Mouse (Mus musculus): Measurements from ENCODE around the gene Gm2115. TPM values are rescaled to one million over a fixed set of nuclear protein-coding genes. Genes with fewer than 3 reads are reported as not detected.
A peak's percentile ranks its signal among the peaks of the same experiment; 100 is the strongest.

The Gm2115 gene
- polyA plus RNA-seq (2014; fragmentation: Nextera tagmentation; extraction: Ambion mirVana): 0.25 and 0.36 TPM in 2 replicates

DNA sequence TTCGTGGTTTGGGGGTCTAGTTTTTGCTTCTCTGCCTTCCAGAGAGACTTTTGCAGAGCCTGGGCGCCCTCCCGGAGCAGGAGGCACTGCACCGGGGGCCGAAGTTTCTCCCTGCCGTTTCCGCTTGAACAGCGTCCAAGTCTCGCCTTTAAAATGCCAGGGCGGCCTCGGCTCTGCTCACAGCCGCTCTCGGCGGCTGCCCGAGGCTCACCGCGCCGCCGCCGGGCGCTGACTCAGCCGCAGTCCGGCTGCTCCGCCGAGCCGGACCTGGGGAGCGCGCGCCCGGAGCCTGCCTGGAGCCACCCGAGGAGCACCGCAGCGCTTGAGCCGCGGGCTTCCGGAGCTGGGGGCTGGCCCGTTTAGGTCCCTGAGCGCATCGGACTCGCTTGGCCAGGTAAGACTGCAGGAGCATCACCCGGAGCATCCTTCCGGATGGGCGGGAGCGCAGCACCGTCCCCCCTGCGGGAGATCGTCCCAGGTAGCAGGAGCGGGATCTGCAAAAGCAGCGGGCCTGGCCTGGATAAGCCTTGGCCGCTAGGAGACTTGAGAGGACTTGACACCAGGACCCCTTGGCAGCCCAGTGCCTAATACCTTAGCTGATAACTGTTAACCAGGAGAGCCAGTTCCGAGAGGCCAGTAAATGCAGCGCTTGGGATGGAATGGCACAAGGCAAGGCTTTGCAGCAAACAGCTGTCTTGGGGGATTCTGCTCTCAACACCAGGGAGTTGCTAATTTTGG is at the start of gene Gm2115:
TSS of gene Gm2115 (plus strand) at position 159 of the 738 bp plus-strand sequence.
- Histone ChIP-seq H3K27me3 (ENCODE audit: control insufficient read depth, insufficient read depth, low read length) (peaks cover 10% of the 10 kb centered on the region), H3K4me2 (peak within 1 kb of the TSS; percentile 77), H3K27ac (ENCODE audit: low read depth, low read length) (no peak within 1 kb of the TSS), H3K9me3 (ENCODE audit: control insufficient read depth, low read length) (no peaks in the 10 kb centered on the region), H3K9ac (ENCODE audit: low read length) (peak within 1 kb of the TSS; percentile 65), H3K4me1 (ENCODE audit: control insufficient read depth, insufficient read depth, low read length) (peaks cover 3% of the 10 kb centered on the region; the same call in 1 of the 2 replicates), H3K36me3 (ENCODE audit: control insufficient read depth, insufficient read depth, low read length) (no peaks in the 10 kb centered on the region), H3K4me3 (ENCODE audit: low read depth, low read length) (peak within 1 kb of the TSS; percentile 43)
- ATAC-seq (ENCODE audit: low FRiP score) (peak; percentile 93), DNase-seq (ENCODE audit: low spot score, missing footprints) (peak; percentile 95)
- 1% methylated on average over 52 of the region's 52 CpGs for WGBS

DNA sequence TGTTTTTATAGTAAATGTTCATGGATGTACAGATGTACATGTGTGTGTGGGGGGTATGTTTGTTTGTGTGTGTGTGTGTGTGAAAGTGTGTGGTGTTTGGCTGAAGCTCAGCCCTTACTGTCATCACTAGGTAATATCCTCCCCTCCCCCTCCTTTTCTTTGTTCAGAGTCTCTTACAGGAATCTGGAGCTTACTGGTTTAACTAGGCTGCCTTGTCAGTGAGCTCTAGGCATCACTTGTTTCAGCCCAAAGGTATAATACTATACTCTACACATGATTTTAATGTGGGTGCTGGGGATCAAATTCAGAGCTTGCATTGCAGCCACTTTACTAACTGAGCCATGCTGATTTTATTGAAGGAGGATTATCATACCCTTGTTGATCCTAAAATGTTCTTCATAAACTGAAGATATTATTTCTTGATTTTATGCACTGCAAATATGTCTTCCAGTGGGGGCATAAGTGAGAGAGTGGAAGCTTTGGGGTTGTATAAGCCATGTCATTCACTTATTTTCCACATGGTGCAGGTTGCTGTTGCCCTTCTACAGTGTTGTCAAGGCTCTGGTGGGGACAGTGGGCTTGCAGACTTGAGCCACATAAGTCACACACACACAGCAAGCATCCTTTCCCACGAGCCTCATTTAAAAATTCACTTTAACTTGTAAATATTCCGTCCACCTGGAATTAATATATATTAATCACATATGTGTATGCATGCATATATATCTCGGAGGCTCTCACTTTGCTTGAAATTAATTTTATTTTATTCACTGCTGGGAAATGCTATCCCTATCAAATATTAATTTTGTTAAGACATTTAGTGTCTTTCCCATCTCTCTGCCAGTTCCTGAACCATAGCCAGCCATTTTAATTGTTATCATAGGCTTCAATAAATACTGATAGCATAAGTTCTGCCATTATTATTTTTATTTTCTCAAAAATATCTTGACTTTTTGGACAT is 45.0 kb upstream of the Gm2115 start:
- 80% methylated on average over 3 of the region's 3 CpGs for WGBS
- H3K4me3 ChIP-seq (ENCODE audit: low read depth, low read length): no peak overlapping the region
- H3K27me3 ChIP-seq (ENCODE audit: control insufficient read depth, insufficient read depth, low read length): no peaks in the 10 kb centered on the region
- no peak overlapping the region for H3K4me2 ChIP-seq
- no peak overlapping the region for H3K27ac ChIP-seq (ENCODE audit: low read depth, low read length)
- H3K36me3 ChIP-seq (ENCODE audit: control insufficient read depth, insufficient read depth, low read length): no peaks in the 10 kb centered on the region
- no peaks in the 10 kb centered on the region for H3K4me1 ChIP-seq (ENCODE audit: control insufficient read depth, insufficient read depth, low read length)
- no peaks in the 10 kb centered on the region for H3K9me3 ChIP-seq (ENCODE audit: control insufficient read depth, low read length)
- H3K9ac ChIP-seq (ENCODE audit: low read length): no peak overlapping the region
- ATAC-seq (ENCODE audit: low FRiP score) (no peak), DNase-seq (ENCODE audit: low spot score, missing footprints) (no peak)

DNA sequence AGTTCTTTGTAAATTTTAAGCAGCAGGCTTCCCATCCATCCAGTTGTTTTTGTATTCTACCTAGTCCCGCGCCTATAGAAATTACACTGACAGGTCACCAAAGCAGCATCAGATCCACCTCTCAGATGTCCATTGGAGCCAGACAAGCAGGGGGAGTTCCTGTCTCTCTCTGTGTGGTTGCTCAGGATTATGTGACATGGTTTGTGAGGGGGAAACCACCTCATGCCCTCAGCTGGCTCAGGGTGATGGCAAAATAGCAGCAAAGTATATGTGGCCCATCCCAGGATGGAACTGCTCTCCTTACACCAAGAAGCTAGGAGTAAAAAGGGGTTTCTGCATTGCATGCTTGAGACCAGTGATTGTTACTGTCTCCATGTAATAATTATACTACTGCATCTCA is 42.3 kb upstream of the Gm2115 start:
- ATAC-seq (ENCODE audit: low FRiP score): no peak
- 93% methylated on average over 2 of the region's 2 CpGs for WGBS

DNA sequence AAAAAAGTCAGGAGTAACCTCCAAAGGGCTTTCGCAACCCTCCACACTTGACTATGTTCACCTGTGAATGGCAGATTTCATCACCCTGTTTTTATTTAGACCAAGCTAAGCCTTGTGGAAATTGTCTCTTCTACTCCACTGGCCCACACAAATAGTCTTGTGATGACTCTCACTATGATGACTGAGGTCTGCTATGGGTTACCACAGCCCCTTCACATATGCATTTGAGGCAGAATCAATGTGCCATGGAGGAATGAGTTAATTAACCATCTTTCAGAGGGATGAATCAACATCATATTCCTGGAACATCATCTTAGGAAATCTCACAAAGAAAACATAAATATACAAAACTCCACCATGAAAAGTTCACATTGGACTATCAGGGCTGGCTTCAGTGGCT is 25.6 kb upstream of the Gm2115 start:
- DNase-seq (ENCODE audit: low spot score, missing footprints) (no peak), ATAC-seq (ENCODE audit: low FRiP score) (no peak)
- 97% methylated on average over 1 of the region's 1 CpGs for WGBS
- Histone ChIP-seq H3K36me3 (ENCODE audit: control insufficient read depth, insufficient read depth, low read length) (no peaks in the 10 kb centered on the region), H3K4me3 (ENCODE audit: low read depth, low read length) (no peak overlapping the region), H3K27ac (ENCODE audit: low read depth, low read length) (no peak overlapping the region), H3K9ac (ENCODE audit: low read length) (no peak overlapping the region), H3K4me1 (ENCODE audit: control insufficient read depth, insufficient read depth, low read length) (no peaks in the 10 kb centered on the region), H3K9me3 (ENCODE audit: control insufficient read depth, low read length) (no peaks in the 10 kb centered on the region), H3K27me3 (ENCODE audit: control insufficient read depth, insufficient read depth, low read length) (no peaks in the 10 kb centered on the region), H3K4me2 (no peak overlapping the region)

More for the DNA sequence above, 42.3 kb upstream of the Gm2115 start:
- H3K27ac ChIP-seq (ENCODE audit: low read depth, low read length): no peak overlapping the region
- H3K9me3 ChIP-seq (ENCODE audit: control insufficient read depth, low read length): no peaks in the 10 kb centered on the region
- no peak overlapping the region for H3K4me3 ChIP-seq (ENCODE audit: low read depth, low read length)
- no peaks in the 10 kb centered on the region for H3K4me1 ChIP-seq (ENCODE audit: control insufficient read depth, insufficient read depth, low read length)
- no peak for DNase-seq (ENCODE audit: low spot score, missing footprints)
- no peak overlapping the region for H3K4me2 ChIP-seq
- H3K27me3 ChIP-seq (ENCODE audit: control insufficient read depth, insufficient read depth, low read length): no peaks in the 10 kb centered on the region
- H3K36me3 ChIP-seq (ENCODE audit: control insufficient read depth, insufficient read depth, low read length): no peaks in the 10 kb centered on the region
- no peak overlapping the region for H3K9ac ChIP-seq (ENCODE audit: low read length)

DNA sequence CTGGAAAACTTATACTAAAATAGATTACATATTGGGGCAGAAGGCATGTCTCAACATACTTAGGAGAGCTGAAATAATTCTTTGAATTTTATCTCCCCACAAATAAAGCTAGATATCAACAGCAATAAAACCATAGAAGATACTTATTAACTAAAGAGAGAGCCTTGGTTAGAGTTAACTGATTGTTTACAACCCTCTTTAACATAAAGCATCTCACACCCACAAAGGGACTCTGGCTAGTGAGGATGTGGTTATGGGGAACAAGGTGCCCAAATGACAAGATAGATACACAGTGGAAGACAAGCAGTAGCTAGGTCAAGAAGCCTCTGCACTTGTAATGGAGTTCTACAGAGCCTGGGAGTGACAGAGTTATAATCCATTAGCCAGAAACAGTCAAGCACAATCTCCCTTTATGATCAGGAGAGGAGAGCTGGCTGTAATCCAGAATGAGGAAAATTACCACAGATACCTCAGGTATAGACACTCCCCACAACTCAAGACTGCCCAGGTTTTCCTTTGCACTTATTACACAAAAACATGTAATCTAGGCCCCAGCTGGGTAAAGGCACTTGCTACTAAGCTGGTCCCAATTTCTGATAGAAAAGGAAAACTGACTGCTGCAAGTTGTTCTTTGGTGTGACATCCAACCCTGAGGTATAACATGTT is 10.1 kb upstream of the Gm2115 start:
- ATAC-seq (ENCODE audit: low FRiP score): no peak
- no peak overlapping the region for H3K4me2 ChIP-seq
- no peaks in the 10 kb centered on the region for H3K4me1 ChIP-seq (ENCODE audit: control insufficient read depth, insufficient read depth, low read length)
- H3K4me3 ChIP-seq (ENCODE audit: low read depth, low read length): no peak overlapping the region
- H3K9me3 ChIP-seq (ENCODE audit: control insufficient read depth, low read length): no peaks in the 10 kb centered on the region
- no peaks in the 10 kb centered on the region for H3K27me3 ChIP-seq (ENCODE audit: control insufficient read depth, insufficient read depth, low read length)
- H3K9ac ChIP-seq (ENCODE audit: low read length): no peak overlapping the region
- H3K36me3 ChIP-seq (ENCODE audit: control insufficient read depth, insufficient read depth, low read length): no peaks in the 10 kb centered on the region
- peak; percentile 65 for DNase-seq (ENCODE audit: low spot score, missing footprints)
- H3K27ac ChIP-seq (ENCODE audit: low read depth, low read length): no peak overlapping the region

DNA sequence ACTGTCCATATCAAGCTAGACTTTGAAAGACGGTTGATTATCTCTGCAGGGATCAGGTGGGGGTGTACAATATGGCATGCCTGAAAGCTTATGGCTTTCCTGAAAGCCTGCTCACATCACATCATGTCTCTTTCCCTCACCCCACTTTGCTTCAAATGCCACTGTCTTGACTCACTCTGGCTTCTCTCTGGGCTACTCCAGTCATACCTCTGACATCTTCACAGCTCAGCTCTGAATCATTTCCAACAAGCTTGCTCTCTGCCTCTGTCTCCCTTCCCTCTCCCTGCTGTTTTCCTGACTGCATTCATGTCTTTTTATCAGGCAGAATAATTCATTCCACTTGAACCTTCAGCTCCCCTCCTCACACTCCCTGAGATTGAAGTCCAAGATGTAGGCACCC is 7.4 kb upstream of the Gm2115 start:
- Histone ChIP-seq H3K4me2 (no peak overlapping the region), H3K9me3 (ENCODE audit: control insufficient read depth, low read length) (no peaks in the 10 kb centered on the region), H3K36me3 (ENCODE audit: control insufficient read depth, insufficient read depth, low read length) (no peaks in the 10 kb centered on the region), H3K27me3 (ENCODE audit: control insufficient read depth, insufficient read depth, low read length) (no peaks in the 10 kb centered on the region), H3K4me3 (ENCODE audit: low read depth, low read length) (no peak overlapping the region), H3K27ac (ENCODE audit: low read depth, low read length) (no peak overlapping the region), H3K9ac (ENCODE audit: low read length) (no peak overlapping the region), H3K4me1 (ENCODE audit: control insufficient read depth, insufficient read depth, low read length) (no peaks in the 10 kb centered on the region)
- DNase-seq (ENCODE audit: low spot score, missing footprints) (no peak), ATAC-seq (ENCODE audit: low FRiP score) (no peak)
- WGBS: 77% methylated on average over 1 of the region's 1 CpGs

DNA sequence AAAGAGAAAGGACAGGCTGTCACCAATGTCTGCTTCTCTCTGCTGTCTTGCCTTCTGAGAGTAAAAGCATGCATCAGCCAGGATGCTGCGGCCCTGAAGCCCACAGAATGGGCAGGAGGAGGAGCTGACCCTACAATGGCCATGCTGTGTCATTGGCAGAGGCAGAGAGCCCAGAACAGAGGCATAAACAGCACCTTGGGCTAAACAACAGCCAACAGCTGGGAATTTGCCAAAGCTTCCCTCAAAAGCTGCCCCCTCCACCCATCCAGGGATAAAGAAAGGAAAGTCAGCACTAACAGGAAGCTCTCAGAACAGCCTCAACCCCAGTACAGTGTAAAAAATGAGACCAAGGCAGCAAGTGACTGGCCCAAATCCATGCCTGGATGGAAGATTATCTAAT is 6.3 kb upstream of the Gm2115 start:
- Histone ChIP-seq H3K4me1 (ENCODE audit: control insufficient read depth, insufficient read depth, low read length) (no peaks in the 10 kb centered on the region), H3K4me2 (no peak overlapping the region), H3K27ac (ENCODE audit: low read depth, low read length) (no peak overlapping the region), H3K27me3 (ENCODE audit: control insufficient read depth, insufficient read depth, low read length) (no peaks in the 10 kb centered on the region), H3K36me3 (ENCODE audit: control insufficient read depth, insufficient read depth, low read length) (no peaks in the 10 kb centered on the region), H3K9me3 (ENCODE audit: control insufficient read depth, low read length) (no peaks in the 10 kb centered on the region), H3K9ac (ENCODE audit: low read length) (no peak overlapping the region), H3K4me3 (ENCODE audit: low read depth, low read length) (no peak overlapping the region)
- ATAC-seq (ENCODE audit: low FRiP score): no peak
- WGBS: 47% methylated on average over 1 of the region's 1 CpGs
- DNase-seq (ENCODE audit: low spot score, missing footprints): no peak

DNA sequence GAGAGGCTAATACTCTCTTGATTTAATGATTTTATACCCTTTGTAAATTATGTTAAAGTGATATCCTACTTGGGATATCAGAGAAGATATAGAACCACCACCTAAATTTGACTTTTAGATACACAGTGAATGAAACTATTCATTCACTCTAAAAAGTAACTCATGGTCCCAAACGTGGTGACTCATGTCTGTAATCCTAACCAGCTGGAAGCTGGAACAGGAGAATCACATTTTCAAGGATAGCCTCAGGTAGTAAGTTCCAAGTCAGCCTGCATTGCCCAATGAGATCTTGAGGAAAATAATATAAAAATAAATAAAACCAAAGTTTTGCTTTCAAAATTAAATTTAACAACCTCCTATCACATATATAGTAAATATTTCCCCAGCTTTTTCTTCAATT is 2.6 kb upstream of the Gm2115 start:
- Histone ChIP-seq H3K4me2 (no peak overlapping the region), H3K9ac (ENCODE audit: low read length) (no peak overlapping the region), H3K27ac (ENCODE audit: low read depth, low read length) (no peak overlapping the region), H3K4me3 (ENCODE audit: low read depth, low read length) (no peak overlapping the region), H3K9me3 (ENCODE audit: control insufficient read depth, low read length) (no peaks in the 10 kb centered on the region), H3K36me3 (ENCODE audit: control insufficient read depth, insufficient read depth, low read length) (no peaks in the 10 kb centered on the region), H3K27me3 (ENCODE audit: control insufficient read depth, insufficient read depth, low read length) (peaks cover 10% of the 10 kb centered on the region), H3K4me1 (ENCODE audit: control insufficient read depth, insufficient read depth, low read length) (peaks cover 3% of the 10 kb centered on the region; the same call in 1 of the 2 replicates)
- WGBS: 48% methylated on average over 1 of the region's 1 CpGs
- DNase-seq (ENCODE audit: low spot score, missing footprints) (peak; percentile 17), ATAC-seq (ENCODE audit: low FRiP score) (no peak)
